Mouse (Mus musculus) urinary bladder, postnatal 14 days (tissue): ENCODE measurements around the gene Foxk2.
A peak's percentile ranks its signal among the peaks of the same experiment; 100 is the strongest.

Source experiments
- DNase-seq: peaks from one replicate; pipeline ENCODE4 v3.0.0; 2021; ENCODE audit warnings: low spot score

The Foxk2 gene

DNA sequence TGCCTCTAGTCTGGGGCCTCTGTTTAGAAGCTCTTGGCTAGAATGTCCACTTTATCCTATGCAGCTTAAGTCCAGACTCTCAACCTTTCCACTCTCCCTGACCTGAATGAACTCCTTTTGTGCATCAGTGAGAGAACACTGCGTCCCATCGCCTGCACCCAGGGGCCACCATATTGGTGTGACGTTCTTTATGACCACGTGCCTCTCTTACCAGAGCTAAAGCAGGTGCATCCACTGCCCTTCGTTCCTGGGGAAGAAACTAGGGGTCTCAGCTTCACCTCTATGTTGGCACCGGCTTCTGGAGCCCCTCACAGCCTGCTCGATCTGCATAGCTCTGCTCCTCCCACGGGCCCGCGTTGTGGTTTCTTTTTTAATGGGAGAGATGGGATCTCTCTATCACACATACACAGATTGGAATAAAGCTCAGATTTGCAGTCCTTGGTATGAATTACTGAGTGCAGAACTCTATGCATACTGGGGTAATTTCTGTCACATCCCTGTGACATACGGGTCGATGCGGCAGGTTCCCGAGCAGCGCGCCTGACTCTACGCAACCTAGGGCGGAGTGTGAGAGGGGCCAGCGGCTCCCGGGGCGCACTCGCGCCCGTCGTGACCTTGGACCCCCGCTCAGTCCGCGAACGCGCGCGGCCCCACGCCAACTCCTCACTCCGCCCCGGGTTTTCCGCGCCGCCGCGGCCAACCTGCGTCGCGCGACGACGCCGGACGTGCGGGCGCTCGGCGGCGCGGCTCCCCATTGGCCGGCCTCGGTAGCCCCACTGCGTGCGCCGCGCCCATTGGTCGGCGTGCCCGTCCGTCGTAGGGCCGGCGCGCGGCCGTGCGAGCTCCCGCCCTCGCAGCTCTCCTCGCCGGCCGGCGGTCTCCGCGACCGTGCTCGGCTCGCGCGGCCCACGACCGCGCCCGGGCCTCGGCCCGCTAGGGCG, at the start of gene Foxk2:
TSS of gene Foxk2 (plus strand) at position 831 of the 941 bp plus-strand sequence.
- peak; percentile 92 for DNase-seq

GRCm38 (mm10) chr11:121216831-121217230, 43.0 kb upstream of the Foxk2 start:
- DNase-seq: no peak

DNA sequence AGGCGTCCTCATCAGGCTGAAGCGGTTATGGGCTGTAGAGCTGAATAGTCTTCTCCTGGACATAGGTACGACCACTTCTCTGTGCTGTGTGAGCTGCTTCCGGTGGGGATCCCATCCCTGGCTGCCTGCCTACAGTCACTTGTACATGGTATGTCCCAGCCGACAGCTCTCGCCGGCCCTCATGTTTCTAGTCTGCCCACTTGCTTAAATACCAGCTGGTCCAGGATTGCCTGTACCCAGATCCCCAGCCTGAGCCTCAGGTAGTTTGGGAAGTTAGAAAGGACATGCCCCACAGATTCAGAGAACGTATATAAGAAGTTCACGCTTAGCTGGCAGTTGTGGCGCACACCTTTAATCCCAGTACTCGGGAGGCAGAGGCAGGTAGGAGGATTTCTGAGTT, 40.0 kb upstream of the Foxk2 start:
- DNase-seq: no peak

DNA sequence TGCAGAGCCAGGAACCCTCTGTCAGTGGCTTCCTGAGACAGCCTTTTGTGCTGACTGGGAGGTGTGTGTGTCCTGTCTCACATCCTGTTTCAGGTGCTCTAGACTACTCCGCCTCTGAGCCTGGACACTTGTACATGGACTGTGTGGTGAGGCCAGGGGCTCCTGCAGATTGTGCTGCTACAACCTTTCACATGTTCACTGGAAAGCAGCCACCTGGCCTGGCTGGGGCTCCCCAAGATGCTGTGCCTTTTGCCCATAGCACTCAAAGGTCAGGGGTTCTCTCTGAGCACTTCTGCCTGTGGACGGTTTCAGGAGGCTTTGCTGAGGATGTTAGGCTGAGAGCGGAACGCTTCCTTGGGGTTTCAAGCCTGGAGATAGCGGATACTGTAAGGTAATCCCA, 39.0 kb upstream of the Foxk2 start:
- DNase-seq: no peak

DNA sequence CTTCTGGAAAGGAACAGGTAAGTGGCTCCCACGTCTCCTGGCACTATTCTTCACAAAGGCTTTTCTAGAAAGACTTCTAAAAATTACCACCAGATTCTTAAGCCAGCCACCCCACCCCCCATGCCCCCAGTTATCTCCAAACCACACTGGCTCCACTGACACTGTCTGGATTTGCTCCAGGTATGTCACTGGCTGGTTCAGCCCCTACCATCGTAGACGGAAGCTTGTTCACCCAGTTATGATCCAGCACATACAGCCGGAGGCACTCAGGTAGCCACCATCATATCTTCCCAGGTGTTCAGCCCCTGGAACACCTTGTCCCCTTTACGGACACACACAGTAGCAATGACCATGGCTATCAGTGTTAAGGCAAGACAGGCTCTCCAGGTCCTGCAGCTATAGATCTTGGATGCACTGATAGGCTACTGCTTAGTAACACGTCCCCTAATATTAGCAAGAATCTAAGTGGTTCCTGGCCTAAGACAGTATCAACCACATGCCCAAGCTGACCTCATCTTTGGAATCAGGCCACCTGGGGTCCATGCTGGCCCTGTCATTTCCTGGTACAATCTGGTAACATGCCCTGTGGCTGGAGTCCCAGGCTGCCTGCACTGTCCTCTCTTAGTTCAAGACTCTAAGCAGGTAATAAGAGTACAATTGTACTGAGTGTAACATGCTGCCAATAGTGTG, 38.3 kb upstream of the Foxk2 start:
- no peak for DNase-seq

- DNase-seq: peak; percentile 28
Measured at GRCm38 (mm10) chr11:121228129-121229017, 31.4 kb upstream of the Foxk2 start.

DNA sequence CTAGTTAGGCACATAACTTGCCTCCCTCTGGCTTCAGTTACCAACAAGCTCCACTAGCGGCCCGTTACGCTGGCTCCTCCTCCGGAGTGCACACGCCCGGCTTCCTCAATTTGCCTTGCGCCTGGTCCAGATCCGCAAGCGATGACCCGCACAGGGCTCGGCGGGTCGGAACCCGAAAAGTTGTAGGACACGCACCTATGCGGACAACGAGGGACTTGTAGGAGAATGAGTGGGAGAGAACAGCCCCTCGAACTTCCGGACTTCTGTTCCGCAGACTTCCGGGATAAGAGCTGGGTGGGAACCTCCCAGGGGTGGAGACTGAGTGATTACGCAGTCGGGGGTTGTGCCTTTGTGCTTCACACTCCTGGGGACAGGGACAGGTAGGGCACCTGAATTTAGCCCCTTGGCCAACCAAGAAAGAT, 30.8 kb upstream of the Foxk2 start, which contains the start of gene Cybc1:
TSS of gene Cybc1 (minus strand) at position 305 of the 422 bp plus-strand sequence.
- peak; percentile 78 for DNase-seq

DNA sequence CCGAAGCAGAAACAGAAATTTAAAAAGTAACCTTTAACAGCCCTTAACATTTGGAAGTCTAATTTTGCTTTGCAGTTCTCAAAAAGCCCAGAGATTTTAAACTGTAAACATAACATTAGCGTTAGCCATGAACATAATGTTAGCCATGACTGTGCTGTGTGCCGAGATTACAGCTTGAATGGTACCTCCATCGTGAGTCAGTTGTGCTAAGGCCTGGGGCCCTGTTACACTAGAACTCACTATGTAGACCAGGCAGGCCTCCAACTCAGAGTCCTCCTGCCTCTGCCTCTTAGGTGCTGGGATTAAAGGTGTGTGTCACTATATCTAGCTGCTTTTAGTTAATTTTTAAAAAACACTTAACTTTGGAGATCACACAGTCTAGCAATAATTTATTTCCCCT, 28.6 kb upstream of the Foxk2 start:
- no peak for DNase-seq

DNA sequence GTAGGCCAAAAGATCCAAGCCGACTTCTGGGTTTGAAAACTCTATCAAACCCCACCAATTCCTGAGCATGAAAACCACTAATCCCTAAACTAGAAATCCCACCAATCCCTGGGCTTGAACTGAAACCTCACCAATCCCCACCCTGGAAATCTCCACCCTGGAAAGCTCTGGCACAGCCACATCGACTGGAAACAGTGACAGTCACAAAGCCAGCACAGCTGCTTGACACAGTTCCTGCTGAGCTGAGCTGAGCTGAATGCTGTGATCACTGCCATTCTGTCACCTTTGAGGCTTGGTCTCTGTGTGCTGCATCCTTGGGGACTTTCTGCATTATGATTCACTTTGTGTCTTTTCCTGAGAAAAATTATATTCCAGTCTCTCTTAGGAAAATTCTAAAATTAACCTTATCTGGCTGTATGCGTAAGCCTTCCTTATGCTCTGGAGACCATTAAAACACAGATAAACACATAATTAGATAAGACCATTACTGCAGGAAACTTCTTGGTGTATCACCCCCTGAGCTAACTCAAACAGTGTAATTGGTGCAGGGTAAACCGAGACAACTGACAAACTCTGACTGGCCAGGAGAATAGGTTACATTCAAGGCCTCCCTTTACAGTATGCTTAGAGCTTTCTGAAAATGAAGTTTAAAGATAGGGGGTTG, 28.0 kb upstream of the Foxk2 start:
- no peak for DNase-seq

- DNase-seq: no peak
Measured at GRCm38 (mm10) chr11:121232706-121233105, 27.1 kb upstream of the Foxk2 start.

DNA sequence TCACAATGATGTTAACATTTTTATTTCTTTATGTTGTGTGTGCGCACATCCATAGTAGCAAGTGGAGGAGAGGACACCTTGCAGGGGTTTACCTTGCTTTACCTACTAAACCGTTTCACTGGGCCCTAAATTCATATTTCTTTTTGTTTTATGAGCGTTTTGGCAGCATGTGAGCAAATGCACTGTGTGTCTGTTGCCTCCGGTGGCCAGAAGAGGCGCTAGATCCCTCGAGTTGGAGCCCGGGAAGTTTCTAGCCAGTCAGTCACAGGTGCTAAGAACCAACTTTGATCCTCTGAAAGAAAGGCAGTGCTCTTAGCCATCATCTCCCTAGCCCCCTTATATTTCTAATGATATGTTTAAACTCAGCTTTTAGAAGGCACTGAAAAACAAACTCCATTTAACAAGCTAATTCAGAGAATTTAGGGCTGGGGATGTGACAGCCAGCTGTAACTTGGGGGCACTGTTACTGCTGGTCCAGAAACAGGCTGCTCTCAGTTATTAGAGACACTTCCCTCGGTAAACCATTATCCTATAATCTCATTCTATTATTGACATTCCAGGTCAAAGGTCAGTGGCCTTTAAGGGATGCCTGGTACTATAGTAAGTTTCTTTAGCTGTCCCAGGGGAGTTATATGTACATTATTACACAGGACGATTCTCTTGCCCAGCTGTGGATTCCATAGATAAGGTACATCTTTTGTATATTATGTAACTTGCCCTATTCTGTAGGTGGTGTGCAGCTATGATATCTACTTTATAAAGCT, 24.1 kb upstream of the Foxk2 start:
- no peak for DNase-seq

DNA sequence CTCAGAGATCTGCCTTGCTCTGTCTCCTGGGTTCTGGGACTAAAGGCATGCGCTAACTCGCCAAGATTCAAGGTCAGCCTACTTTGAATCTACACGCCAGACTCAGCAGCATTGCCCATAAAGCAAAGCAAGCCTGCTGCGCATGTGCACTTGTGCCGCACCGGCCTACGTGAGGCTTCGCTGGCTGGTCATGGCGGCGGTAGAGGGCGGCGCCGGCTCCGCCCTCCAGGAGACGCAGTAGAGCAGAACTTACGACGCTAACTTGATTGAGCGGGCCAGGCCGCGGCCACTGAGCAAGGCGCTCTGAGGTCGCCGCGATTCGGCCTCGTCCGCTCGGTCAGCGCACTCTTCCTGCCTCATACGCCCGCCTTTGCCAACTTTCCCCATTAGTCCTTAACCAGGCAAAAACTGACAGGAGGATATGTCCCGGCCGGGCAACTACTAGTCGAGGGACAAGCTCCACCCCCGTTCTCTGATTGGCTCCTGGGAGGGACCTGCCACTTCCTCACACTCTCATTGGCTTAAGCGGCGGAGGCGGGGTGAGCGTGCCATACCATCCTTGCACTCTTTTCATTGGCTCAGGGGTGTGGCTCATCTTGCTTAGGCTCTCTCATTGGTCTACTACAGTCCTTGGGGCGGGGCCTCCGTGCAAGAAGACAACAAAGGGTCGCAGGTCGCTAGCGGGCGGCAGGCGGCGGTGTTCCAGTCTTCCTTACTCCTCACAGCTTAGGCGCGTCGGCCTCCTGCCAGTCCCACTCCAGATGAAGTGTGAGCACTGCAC, 23.0 kb upstream of the Foxk2 start, which contains the start of gene Narf:
TSS of gene Narf (plus strand) at position 690 of the 781 bp plus-strand sequence.
- DNase-seq: peak; percentile 99

DNA sequence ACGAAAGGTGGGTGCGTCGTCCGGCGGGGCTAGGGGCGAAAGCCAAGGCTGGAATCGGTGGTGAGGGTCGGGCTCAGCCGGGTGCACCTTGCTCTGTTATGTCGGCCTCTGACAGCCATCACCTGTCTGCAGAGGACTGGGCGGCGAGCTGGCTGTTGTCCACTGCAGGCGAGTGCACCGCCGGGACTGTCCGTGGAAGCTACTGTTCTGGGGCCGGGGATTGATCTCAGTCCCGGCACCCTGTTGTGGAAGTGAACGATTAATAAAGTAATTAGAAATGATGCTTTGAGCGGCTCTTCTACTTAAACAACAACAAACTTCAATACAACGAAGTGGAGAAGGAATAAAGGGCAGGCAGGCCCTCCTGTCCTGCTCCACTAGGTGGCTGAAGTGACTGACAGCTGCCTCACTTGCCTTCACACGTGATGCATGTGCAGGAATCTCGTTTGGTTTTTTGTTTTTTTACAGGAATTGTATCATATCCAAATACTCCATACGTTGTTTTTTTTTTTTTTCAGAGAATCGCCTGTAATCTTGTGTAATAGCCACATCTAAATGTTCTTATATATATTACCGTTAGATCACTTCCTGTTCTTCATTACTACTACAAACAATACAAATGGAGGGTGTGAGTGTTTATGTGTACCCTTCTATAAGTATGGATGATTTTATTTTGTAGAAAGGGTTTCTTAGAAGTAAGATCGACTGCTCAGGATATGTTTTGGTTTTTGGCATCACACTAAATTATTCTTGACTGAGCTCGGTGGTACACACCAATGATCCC, 22.3 kb upstream of the Foxk2 start:
- no peak for DNase-seq

GRCm38 (mm10) chr11:121239669-121240068, 20.1 kb upstream of the Foxk2 start:
- DNase-seq: no peak

- DNase-seq: no peak
Measured at GRCm38 (mm10) chr11:121250196-121250595, 9.6 kb upstream of the Foxk2 start.

DNA sequence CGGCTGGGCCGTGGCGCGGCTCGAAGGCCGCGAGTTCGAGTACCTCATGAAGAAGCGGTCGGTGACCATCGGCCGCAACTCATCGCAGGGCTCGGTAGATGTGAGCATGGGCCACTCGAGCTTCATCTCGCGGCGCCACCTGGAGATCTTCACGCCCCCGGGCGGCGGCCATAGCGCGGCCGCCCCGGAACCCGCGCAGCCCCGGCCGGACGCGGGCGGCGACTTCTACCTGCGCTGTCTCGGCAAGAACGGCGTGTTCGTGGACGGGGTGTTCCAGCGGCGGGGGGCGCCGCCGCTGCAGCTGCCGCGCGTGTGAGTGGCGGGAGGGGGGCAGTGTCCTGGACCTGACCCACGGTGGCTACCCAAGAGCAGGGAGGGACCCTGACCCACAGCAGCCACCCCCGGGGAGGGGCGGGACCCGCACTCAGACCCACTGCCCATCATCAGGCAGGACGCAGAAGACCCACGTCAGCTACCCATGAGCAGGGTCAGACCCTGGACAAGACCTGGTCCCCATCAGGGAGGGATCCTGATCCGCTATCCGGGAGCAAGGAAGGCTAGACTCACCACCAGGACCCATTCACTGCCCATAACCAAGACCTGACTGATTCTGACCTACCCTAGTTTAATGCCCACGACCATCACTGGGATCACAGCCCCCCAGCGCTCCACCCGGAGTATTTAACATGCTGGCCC, 569 bp downstream of the Foxk2 start:
- DNase-seq: peak; percentile 18

DNA sequence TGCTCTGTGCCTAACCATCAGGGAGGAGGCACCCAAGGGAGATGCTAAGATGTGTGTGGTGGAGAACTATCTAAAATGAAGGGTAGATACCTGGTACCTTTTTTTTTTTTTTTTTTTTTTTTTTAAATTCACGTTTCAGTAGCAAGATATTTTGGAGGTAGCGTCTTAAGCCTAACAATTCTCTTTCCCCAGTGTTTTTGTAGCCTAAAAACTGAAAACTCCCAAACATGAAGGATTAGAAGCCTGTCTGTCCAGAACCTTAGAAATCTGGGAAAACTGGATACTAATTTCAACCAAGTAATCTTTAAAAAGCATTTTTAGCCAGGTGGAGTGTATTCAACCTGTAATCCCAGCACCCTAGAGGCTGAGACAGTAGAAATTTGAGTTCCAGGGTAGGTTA, 1.3 kb downstream of the Foxk2 start:
- no peak for DNase-seq

GRCm38 (mm10) chr11:121277516-121277915, 17.7 kb downstream of the Foxk2 start:
- no peak for DNase-seq
